Mouse (Mus musculus) intestine, embryonic 16.5 days (tissue): ENCODE measurements around the gene Smarcad1. TPM values are rescaled to one million over a fixed set of nuclear protein-coding genes. Genes with fewer than 3 reads are reported as not detected.

Source experiments
- ATAC-seq: fragments of 200-750 bp; cut with Nextera tagmentation; 2 replicates; pipeline ENCODE4 v1.8.0; 2017; ENCODE audit warnings: moderate TSS enrichment, moderate library complexity
- H3K27ac ChIP-seq: fragments of 300-500 bp; sonication (generic); 2 replicates; pipeline ENCODE4 v1.5.1; 2014; ENCODE audit warnings: mild to moderate bottlenecking, low read length
- H3K27me3 ChIP-seq: fragments of 300-500 bp; sonication (generic); replicated peaks from 2 replicates; pipeline ENCODE4 v1.6.1; 2014; ENCODE audit warnings: low read length, control low read depth, mixed read lengths; ENCODE audit not compliant: control insufficient read depth, insufficient read depth
- H3K36me3 ChIP-seq: fragments of 300-500 bp; sonication (generic); 2 replicates; pipeline ENCODE4 v1.6.1; 2014; ENCODE audit warnings: low read length, control low read depth; ENCODE audit not compliant: control insufficient read depth, insufficient read depth
- H3K4me1 ChIP-seq: fragments of 300-500 bp; sonication (generic); 2 replicates; pipeline ENCODE4 v1.6.1; 2014; ENCODE audit warnings: low read length, control low read depth, mixed read lengths; ENCODE audit not compliant: control insufficient read depth, insufficient read depth
- H3K4me2 ChIP-seq: fragments of 300-500 bp; sonication (generic); 2 replicates; pipeline ENCODE4 v1.6.1; 2014; ENCODE audit warnings: low read depth, low read length, control low read depth
- H3K4me3 ChIP-seq: fragments of 300-500 bp; sonication (generic); 2 replicates; pipeline ENCODE4 v1.5.1; 2014; ENCODE audit warnings: mild to moderate bottlenecking, low read length
- H3K9ac ChIP-seq: fragments of 300-500 bp; sonication (generic); 2 replicates; pipeline ENCODE4 v1.6.1; 2014; ENCODE audit warnings: low read depth, low read length
- H3K9me3 ChIP-seq: fragments of 300-500 bp; sonication (generic); 2 replicates; pipeline ENCODE4 v1.6.1; 2016; ENCODE audit warnings: low read length, control low read depth; ENCODE audit not compliant: control insufficient read depth
- WGBS: fragments of 180-500 bp; shearing (Covaris S2); extraction: QIAGEN DNeasy Blood & Tissue Kit; methylation state at CpG from one replicate; pipeline ENCODE4 v1.1.7; 2014; 5-methylcytosine and 5-hydroxymethylcytosine counted together
- polyA plus RNA-seq: library from polyadenylated mRNA; unstranded; fragments of >200 nt; fragmentation: Nextera tagmentation; extraction: Ambion mirVana; gene quantifications from 2 replicates; pipeline ENCODE4 v1.2.1, GENCODE M21; 2015

The Smarcad1 gene
- polyA plus RNA-seq, 1 experiment from 2014 or later: 41.7 TPM

- H3K4me1 ChIP-seq: no peaks in the 10 kb centered on the region
- H3K9ac ChIP-seq: no peak overlapping the region
- H3K36me3 ChIP-seq: no peaks in the 10 kb centered on the region
- WGBS: 84% methylated on average over 4 of the region's 4 CpGs
- H3K4me2 ChIP-seq: no peak overlapping the region
- no peaks in the 10 kb centered on the region for H3K27me3 ChIP-seq
- no peak overlapping the region for H3K27ac ChIP-seq
- H3K4me3 ChIP-seq: no peak overlapping the region
- H3K9me3 ChIP-seq: no peaks in the 10 kb centered on the region
- ATAC-seq: no peak
Measured at GRCm38 (mm10) chr6:65159381-65159942, 117.1 kb downstream of the Smarcad1 start.

- 76% methylated on average over 6 of the region's 6 CpGs for WGBS
- H3K9ac ChIP-seq: no peak overlapping the region
- H3K4me1 ChIP-seq: no peaks in the 10 kb centered on the region
- no peaks in the 10 kb centered on the region for H3K36me3 ChIP-seq
- no peaks in the 10 kb centered on the region for H3K9me3 ChIP-seq
- H3K4me2 ChIP-seq: no peak overlapping the region
- no peak overlapping the region for H3K4me3 ChIP-seq
- H3K27me3 ChIP-seq: no peaks in the 10 kb centered on the region
- no peak overlapping the region for H3K27ac ChIP-seq
- ATAC-seq: no peak
Measured at GRCm38 (mm10) chr6:65164137-65164536, 121.8 kb downstream of the Smarcad1 start.

- Histone ChIP-seq H3K4me1 (no peaks in the 10 kb centered on the region), H3K27me3 (no peaks in the 10 kb centered on the region), H3K27ac (no peak overlapping the region), H3K4me3 (no peak overlapping the region), H3K9me3 (no peaks in the 10 kb centered on the region), H3K9ac (no peak overlapping the region), H3K4me2 (no peak overlapping the region), H3K36me3 (no peaks in the 10 kb centered on the region)
- ATAC-seq: no peak
- WGBS: 53% methylated on average over 5 of the region's 5 CpGs
Measured at GRCm38 (mm10) chr6:65164977-65165376, 122.6 kb downstream of the Smarcad1 start.

Other genes starting within 250 kb of the Smarcad1 start
- 8.7 and 10.1 TPM in 2 replicates for gene Hpgds, start 102.3 kb downstream of the Smarcad1 start, polyA plus RNA-seq